Comparison of ENCODE assay signal across 9 mouse cellular contexts in the genomic region with DNA sequence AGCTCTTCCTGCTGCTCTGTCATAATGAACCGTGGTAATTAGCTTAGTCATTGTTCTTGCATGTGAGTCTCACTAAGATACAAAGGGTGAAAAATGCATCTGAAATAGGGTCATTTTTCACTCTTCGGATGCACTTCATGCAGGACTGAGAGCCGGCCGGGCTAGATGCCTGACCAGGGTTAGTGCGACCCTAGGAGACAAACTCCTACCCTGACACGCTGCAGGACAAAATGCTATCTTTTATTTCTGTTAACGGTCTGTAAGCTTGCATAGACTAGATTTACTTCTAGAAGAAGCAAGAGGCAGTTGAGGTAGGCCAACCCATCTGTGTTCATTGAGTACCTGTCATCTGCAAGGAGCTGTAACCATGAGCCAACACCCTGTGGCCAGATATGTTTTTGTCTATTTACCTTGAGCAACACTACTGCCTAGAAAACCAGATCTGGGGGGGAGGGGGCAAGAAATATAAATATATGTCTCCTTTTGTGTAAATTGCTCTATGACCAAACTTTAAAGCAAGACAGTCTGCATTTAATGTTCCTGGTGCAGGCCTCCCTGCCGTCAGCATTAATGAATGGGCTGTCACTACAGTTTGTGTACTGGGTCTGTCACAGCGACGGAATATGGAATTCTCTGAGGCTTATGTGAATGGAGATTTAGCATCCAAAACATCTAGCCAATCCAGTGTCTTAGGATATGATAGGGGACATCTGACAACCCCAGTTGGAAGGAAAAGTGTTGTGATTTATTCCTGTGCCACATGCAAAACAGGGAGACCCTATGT.
A peak's percentile ranks its signal among the peaks of the same experiment; 100 is the strongest.
DNase-seq lines count a peak whose midpoint lies in the region; ATAC-seq and TF ChIP-seq lines count a peak whose summit lies in the region.
"Had no signal": no experiment of that assay in that cellular context is flagged by ENCODE, and none has a peak within 500 bp of the region (broad histone marks: within the 10 kb centered on the region; RNA-seq: fewer than 3 reads in every experiment).

No protein-coding gene starts in this region.

- peak overlapping the region; percentile 92 for H3K4me3 ChIP-seq in heart, embryonic 15.5 days
- H3K4me3 ChIP-seq in forebrain, embryonic 10.5 days: peak overlapping the region; percentile 71; the same call in 1 of the 2 replicates
- H3K4me3 ChIP-seq in intestine, embryonic 16.5 days (ENCODE audit: low read length): peak overlapping the region; percentile 89
- H3K4me3 ChIP-seq in myocyte: no peak overlapping the region

- H3K27me3 ChIP-seq in heart, embryonic 15.5 days: no peaks in the 10 kb centered on the region
- H3K27me3 ChIP-seq in forebrain, embryonic 10.5 days (ENCODE audit: poor library complexity, severe bottlenecking): peaks cover 40% of the 10 kb centered on the region
- H3K27me3 ChIP-seq in intestine, embryonic 16.5 days (replicated peaks; ENCODE audit: control insufficient read depth, insufficient read depth, low read length): no peaks in the 10 kb centered on the region
- no peaks in the 10 kb centered on the region for H3K27me3 ChIP-seq in myocyte (ENCODE audit: control insufficient read depth, insufficient read depth, insufficient read length)

- WGBS in heart, embryonic 15.5 days: 49% methylated on average over 10 of the region's 10 CpGs
- WGBS in forebrain, embryonic 10.5 days: 74% methylated on average over 10 of the region's 10 CpGs
- 45% methylated on average over 10 of the region's 10 CpGs for WGBS in intestine, embryonic 16.5 days

- no peaks in the 10 kb centered on the region for H3K79me2 ChIP-seq in myocyte (ENCODE audit: control insufficient read depth, insufficient read depth)

- ATAC-seq in heart, embryonic 15.5 days (replicated peaks; ENCODE audit: insufficient number of reproducible peaks, insufficient read depth, low FRiP score, low read depth): no peak
- no peak for ATAC-seq in intestine, embryonic 16.5 days

- H3K4me2 ChIP-seq in heart, embryonic 15.5 days: peak overlapping the region; percentile 69
- H3K4me2 ChIP-seq in intestine, embryonic 16.5 days (ENCODE audit: low read depth, low read length): peak overlapping the region; percentile 68
- H3K4me2 ChIP-seq in myocyte (ENCODE audit: low read depth): peak overlapping the region; percentile 92

- H3K4me1 ChIP-seq in heart, embryonic 15.5 days (replicated peaks): peaks cover 70% of the 10 kb centered on the region
- peaks cover 48% of the 10 kb centered on the region for H3K4me1 ChIP-seq in forebrain, embryonic 10.5 days
- peaks cover 48% of the 10 kb centered on the region for H3K4me1 ChIP-seq in intestine, embryonic 16.5 days (ENCODE audit: control insufficient read depth, insufficient read depth, low read length)

- H3K9ac ChIP-seq in heart, embryonic 15.5 days: peak overlapping the region; percentile 95
- peak overlapping the region; percentile 50; the same call in 1 of the 2 replicates for H3K9ac ChIP-seq in intestine, embryonic 16.5 days (ENCODE audit: low read depth, low read length)

- H3K27ac ChIP-seq in heart, embryonic 15.5 days: peak overlapping the region; percentile 98
- H3K27ac ChIP-seq in forebrain, embryonic 10.5 days: no peak overlapping the region
- H3K27ac ChIP-seq in intestine, embryonic 16.5 days (ENCODE audit: low read length): peak overlapping the region; percentile 2; the same call in 1 of the 2 replicates

- no peak overlapping the region for H3ac ChIP-seq in myocyte (ENCODE audit: control insufficient read depth, insufficient read length)

- no peak for TF ChIP-seq POLR2A in myocyte (IDR thresholded peaks at IDR 0.05; ENCODE audit: insufficient read length, low read depth)

- H3K36me3 ChIP-seq in heart, embryonic 15.5 days: no peaks in the 10 kb centered on the region
- H3K36me3 ChIP-seq in forebrain, embryonic 10.5 days (replicated peaks): no peaks in the 10 kb centered on the region
- H3K36me3 ChIP-seq in intestine, embryonic 16.5 days (ENCODE audit: control insufficient read depth, insufficient read depth, low read length): no peaks in the 10 kb centered on the region
- H3K36me3 ChIP-seq in myocyte (ENCODE audit: control insufficient read depth, insufficient read depth): no peaks in the 10 kb centered on the region

- H3K9me3 ChIP-seq in heart, embryonic 15.5 days (replicated peaks): no peaks in the 10 kb centered on the region
- H3K9me3 ChIP-seq in forebrain, embryonic 10.5 days: no peaks in the 10 kb centered on the region
- H3K9me3 ChIP-seq in intestine, embryonic 16.5 days (ENCODE audit: control insufficient read depth, low read length): no peaks in the 10 kb centered on the region

- no peak for DNase-seq in heart, adult 8-10 months (ENCODE audit: low spot score)
- no peak for DNase-seq in forebrain, embryonic 10.5 days (ENCODE audit: extremely low spot score, low spot score)
- DNase-seq in thymus, postnatal 36 days: no peak
- DNase-seq in gastrocnemius, adult 18-20 months (ENCODE audit: low spot score): no peak
- DNase-seq in adrenal gland, adult 2 months: no peak
- DNase-seq: thymus, postnatal 4 days had no signal

TF ChIP-seq in myocyte, 11 proteins besides CTCF, POLR2A, EP300 and RAD21:
- TF ChIP-seq MYOG (IDR thresholded peaks at IDR 0.05; ENCODE audit: control insufficient read depth in 1 of 3, insufficient read depth in 1 of 3, insufficient read length in 2 of 3, low read depth in 2 of 3) (no peak), REST (IDR thresholded peaks at IDR 0.05; ENCODE audit: insufficient read depth, insufficient read length) (no peak), CEBPB (IDR thresholded peaks at IDR 0.05; ENCODE audit: insufficient read depth, poor library complexity, severe bottlenecking) (no peak), TCF3 (IDR thresholded peaks at IDR 0.05; ENCODE audit: insufficient read length, low read depth) (no peak), USF1 (IDR thresholded peaks at IDR 0.05; ENCODE audit: low read depth) (no peak), POLR2AphosphoS2 (IDR thresholded peaks at IDR 0.05; ENCODE audit: insufficient read length, low read depth) (no peak), TCF12 (IDR thresholded peaks at IDR 0.05; ENCODE audit: insufficient read depth, poor library complexity, severe bottlenecking) (no peak), SRF (IDR thresholded peaks at IDR 0.05; ENCODE audit: control insufficient read depth, insufficient read length, low read depth) (no peak), MAX (IDR thresholded peaks at IDR 0.05; ENCODE audit: low read depth) (no peak), MYOD1 (IDR thresholded peaks at IDR 0.05; ENCODE audit: control insufficient read depth in 1 of 3, insufficient read length in 2 of 3, low read depth in 2 of 3) (no peak), E2F4 (IDR thresholded peaks at IDR 0.05; ENCODE audit: insufficient read depth) (no peak)
